Mouse (Mus musculus) megakaryocyte progenitor cell, adult 5-6 weeks (primary cell): ENCODE measurements around the gene Sox3. TPM values are rescaled to one million over a fixed set of nuclear protein-coding genes. Genes with fewer than 3 reads are reported as not detected.
A peak's percentile ranks its signal among the peaks of the same experiment; 100 is the strongest.

Experiments
- ATAC-seq: replicated peaks from 2 replicates; pipeline ENCODE4 v1.8.0; 2016; ENCODE audit warnings: mild to moderate bottlenecking, moderate TSS enrichment, inconsistent platforms; ENCODE audit not compliant: poor library complexity
- total RNA-seq, 2 experiments: library from RNA; stranded (forward) in 1 of 2; stranded (reverse) in 1 of 2; fragments of 157-497, 149-512 nt in 1 of 2; fragments of 200-1000 nt in 1 of 2; gene quantifications; 2 replicates each; pipeline versions ENCODE4 v1.2.3 to v1.2.4; 2015 to 2017

Gene Sox3
- total RNA-seq (2015) (not detected in 2 replicates), total RNA-seq (2017) (not detected in 2 replicates)

GRCm38 (mm10) chrX:60892801-60893681 is at the start of gene Sox3:
Sox3 (minus strand) TSS chrX:60893430.
- ATAC-seq, result no peak

- no peak for ATAC-seq
Observed at GRCm38 (mm10) chrX:60940225-60940624, 47.0 kb upstream of the Sox3 start.

- ATAC-seq, result no peak
Observed at GRCm38 (mm10) chrX:60899546-60899945, 6.3 kb upstream of the Sox3 start.

GRCm38 (mm10) chrX:60898641-60899040 is 5.4 kb upstream of the Sox3 start:
- no peak for ATAC-seq

- ATAC-seq, result no peak
Observed at GRCm38 (mm10) chrX:60896296-60896695, 3.1 kb upstream of the Sox3 start.

GRCm38 (mm10) chrX:60895416-60895815 is 2.2 kb upstream of the Sox3 start:
- ATAC-seq, result no peak

GRCm38 (mm10) chrX:60893720-60894543 is 702 bp upstream of the Sox3 start:
- ATAC-seq, result no peak

- 0 out of 2 replicates have a peak, but pooled peaks have one; percentile 14 for ATAC-seq
Observed at GRCm38 (mm10) chrX:60892098-60892800, 981 bp downstream of the Sox3 start.

- ATAC-seq, result no peak
Observed at GRCm38 (mm10) chrX:60891329-60892095, 1.7 kb downstream of the Sox3 start.

- no peak for ATAC-seq
Observed at GRCm38 (mm10) chrX:60890651-60891050, 2.6 kb downstream of the Sox3 start.

GRCm38 (mm10) chrX:60889956-60890485 is 3.2 kb downstream of the Sox3 start:
- no peak for ATAC-seq
